Mouse (Mus musculus): ENCODE measurements around the gene Meaf6.

DNA sequence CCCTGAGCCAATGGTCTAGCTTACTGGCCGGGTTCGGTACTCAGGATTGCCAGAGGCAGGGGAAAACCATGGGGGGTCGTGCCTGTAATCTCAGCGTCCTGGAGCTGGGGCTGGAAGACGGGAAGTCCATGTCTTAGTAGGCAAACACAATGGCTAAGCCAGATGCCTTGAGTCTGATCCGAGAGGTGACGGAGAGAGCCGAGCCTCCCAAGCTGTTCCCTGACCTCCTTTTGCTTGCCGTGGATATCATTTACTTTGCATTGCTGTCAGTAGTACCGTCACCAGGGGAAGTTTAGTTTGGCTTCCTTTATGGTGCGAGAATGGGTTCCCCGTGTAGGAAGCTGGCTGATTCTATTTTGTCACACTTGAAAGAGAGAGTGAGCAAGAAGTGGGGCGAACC is 16.4 kb downstream of the Meaf6 start:
- no peak for TF ChIP-seq GATA1 (IDR thresholded peaks at IDR 0.05; ENCODE audit: low read length)
- no peak for TF ChIP-seq TAL1 (IDR thresholded peaks at IDR 0.05; ENCODE audit: low read length)

Data from erythroblast, embryonic 14.5 days (primary cell).